ENCODE assay signal across 11 mouse cellular contexts in genomic region chr4:43395147-43395546, GRCm38 (mm10). TPM values are rescaled to one million over a fixed set of nuclear protein-coding genes. Genes with fewer than 3 reads are reported as not detected.
A peak's percentile ranks its signal among the peaks of the same experiment; 100 is the strongest.
DNase-seq lines count a peak whose midpoint lies in the region; ATAC-seq and TF ChIP-seq lines count a peak whose summit lies in the region.
"Had no signal": no experiment of that assay in that cellular context is flagged by ENCODE, and none has a peak within 500 bp of the region (broad histone marks: within the 10 kb centered on the region; RNA-seq: fewer than 3 reads in every experiment).

No protein-coding gene starts in this region.

- no peak for TF ChIP-seq CTCF in lung, postnatal 0 days (IDR thresholded peaks at IDR 0.05)

- H3K36me3 ChIP-seq in heart, embryonic 16.5 days (ENCODE audit: control insufficient read depth, insufficient read depth) = no peaks in the 10 kb centered on the region
- no peaks in the 10 kb centered on the region for H3K36me3 ChIP-seq in lung, postnatal 0 days (ENCODE audit: insufficient read depth, low read length)
- H3K36me3 ChIP-seq in intestine, embryonic 14.5 days (ENCODE audit: control insufficient read depth, insufficient read depth, low read length) = no peaks in the 10 kb centered on the region
- no peaks in the 10 kb centered on the region for H3K36me3 ChIP-seq in stomach, embryonic 14.5 days (ENCODE audit: control insufficient read depth, insufficient read depth, low read length)
- H3K36me3 ChIP-seq: forebrain, embryonic 12.5 days had no signal

- peak overlapping the region; percentile 92 for H3K27ac ChIP-seq in heart, embryonic 16.5 days (ENCODE audit: low read length)
- peak overlapping the region; percentile 98 for H3K27ac ChIP-seq in lung, postnatal 0 days (ENCODE audit: low read length)
- H3K27ac ChIP-seq in intestine, embryonic 14.5 days (ENCODE audit: low read depth) = peak overlapping the region; percentile 93
- H3K27ac ChIP-seq in stomach, embryonic 14.5 days (ENCODE audit: low read length) = peak overlapping the region; percentile 91
- H3K27ac ChIP-seq: forebrain, embryonic 12.5 days had no signal

- no peaks in the 10 kb centered on the region for H3K9me3 ChIP-seq in heart, embryonic 16.5 days (replicated peaks; ENCODE audit: control insufficient read depth, low read length)
- no peaks in the 10 kb centered on the region for H3K9me3 ChIP-seq in lung, postnatal 0 days (ENCODE audit: low read length)
- H3K9me3 ChIP-seq in intestine, embryonic 14.5 days (ENCODE audit: control insufficient read depth, low read length) = no peaks in the 10 kb centered on the region
- H3K9me3 ChIP-seq in stomach, embryonic 14.5 days (ENCODE audit: control insufficient read depth, low read depth, low read length) = no peaks in the 10 kb centered on the region
- H3K9me3 ChIP-seq: forebrain, embryonic 12.5 days had no signal

- TF ChIP-seq EP300 in lung, postnatal 0 days (IDR thresholded peaks at IDR 0.05) = no peak

- H3K4me1 ChIP-seq in heart, embryonic 16.5 days (ENCODE audit: control insufficient read depth, insufficient read depth, low read length) = peaks cover 38% of the 10 kb centered on the region
- peaks cover 53% of the 10 kb centered on the region for H3K4me1 ChIP-seq in lung, postnatal 0 days (ENCODE audit: insufficient read depth, low read depth, low read length)
- H3K4me1 ChIP-seq in intestine, embryonic 14.5 days (replicated peaks; ENCODE audit: control insufficient read depth, insufficient read depth, low read length) = peaks cover 36% of the 10 kb centered on the region
- H3K4me1 ChIP-seq in stomach, embryonic 14.5 days (ENCODE audit: control insufficient read depth, insufficient read depth, low read length) = peaks cover 32% of the 10 kb centered on the region

- H3K4me2 ChIP-seq in heart, embryonic 16.5 days (ENCODE audit: low read depth, low read length) = peak overlapping the region; percentile 54
- 0 out of 2 replicates have a peak overlapping the region, but pooled peaks have one; percentile 36 for H3K4me2 ChIP-seq in lung, postnatal 0 days (replicated peaks; ENCODE audit: low read depth, low read length)
- peak overlapping the region; percentile 20 for H3K4me2 ChIP-seq in intestine, embryonic 14.5 days (ENCODE audit: low read length)
- H3K4me2 ChIP-seq in stomach, embryonic 14.5 days (replicated peaks; ENCODE audit: low read depth, low read length) = no peak overlapping the region
- H3K4me2 ChIP-seq: forebrain, embryonic 12.5 days had no signal

- H3K27me3 ChIP-seq in heart, embryonic 16.5 days (ENCODE audit: control insufficient read depth, insufficient read depth, low read length) = no peaks in the 10 kb centered on the region
- H3K27me3 ChIP-seq in lung, postnatal 0 days (replicated peaks; ENCODE audit: insufficient read depth, low read length) = no peaks in the 10 kb centered on the region
- no peaks in the 10 kb centered on the region for H3K27me3 ChIP-seq in intestine, embryonic 14.5 days (replicated peaks; ENCODE audit: control insufficient read depth, insufficient read depth, low read length)
- H3K27me3 ChIP-seq in stomach, embryonic 14.5 days (ENCODE audit: control insufficient read depth, insufficient read depth, low read length) = no peaks in the 10 kb centered on the region
- H3K27me3 ChIP-seq: forebrain, embryonic 12.5 days had no signal

- no peak for ATAC-seq in heart, embryonic 16.5 days (replicated peaks; ENCODE audit: extremely low read depth, insufficient read depth, low FRiP score)
- ATAC-seq in lung, postnatal 0 days = no peak
- ATAC-seq in intestine, embryonic 14.5 days (replicated peaks; ENCODE audit: low FRiP score, low TSS enrichment, low read depth) = no peak
- ATAC-seq in stomach, embryonic 14.5 days (ENCODE audit: insufficient number of reproducible peaks, insufficient read depth, low FRiP score, low read depth) = no peak
- no peak for ATAC-seq in inflammation-experienced regulatory T-cells, adult 6 months

- H3K4me3 ChIP-seq in heart, embryonic 16.5 days (ENCODE audit: low read length) = no peak overlapping the region
- H3K4me3 ChIP-seq in lung, postnatal 0 days (ENCODE audit: low read depth, low read length) = no peak overlapping the region
- H3K4me3 ChIP-seq in intestine, embryonic 14.5 days (ENCODE audit: low read depth, low read length) = no peak overlapping the region
- H3K4me3 ChIP-seq in stomach, embryonic 14.5 days (ENCODE audit: low read depth, low read length) = no peak overlapping the region
- H3K4me3 ChIP-seq: forebrain, embryonic 12.5 days had no signal

- DNase-seq in heart, adult 8-10 months (ENCODE audit: low spot score) = no peak
- no peak for DNase-seq in lung, postnatal 0 days (ENCODE audit: low spot score)
- DNase-seq in lung, postnatal 4 days = no peak
- DNase-seq in intestine, embryonic 14.5 days (ENCODE audit: low spot score) = no peak
- DNase-seq: left cerebral cortex, postnatal 4 days; thymus, postnatal 25 days had no signal

- 66% methylated on average over 5 of the region's 5 CpGs for WGBS in heart, embryonic 16.5 days
- 57% methylated on average over 5 of the region's 5 CpGs for WGBS in lung, postnatal 0 days
- WGBS in intestine, embryonic 14.5 days = 82% methylated on average over 5 of the region's 5 CpGs
- WGBS in stomach, embryonic 14.5 days = 83% methylated on average over 5 of the region's 5 CpGs

- peak overlapping the region; percentile 67 for H3K9ac ChIP-seq in heart, embryonic 16.5 days (ENCODE audit: low read length)
- H3K9ac ChIP-seq in lung, postnatal 0 days (replicated peaks; ENCODE audit: low read depth) = peak overlapping the region; percentile 34; the same call in 1 of the 2 replicates
- H3K9ac ChIP-seq in intestine, embryonic 14.5 days (ENCODE audit: low read length) = no peak overlapping the region
- H3K9ac ChIP-seq in stomach, embryonic 14.5 days (replicated peaks; ENCODE audit: low read depth, low read length) = no peak overlapping the region
- H3K9ac ChIP-seq: forebrain, embryonic 12.5 days had no signal

RNA-seq across cellular contexts. Expression of gene Rusc2, which starts 13.4 kb away (rescaled TPM):
- polyA plus RNA-seq in heart, embryonic 16.5 days (2015; fragmentation: Nextera tagmentation; extraction: Ambion mirVana) = 12.4 and 17.2 TPM in 2 replicates
- 10 to 100 TPM; 47.4 to 58.6 (median 48.9) TPM for total RNA-seq in heart, adult 8-10 months (2022)
- polyA plus RNA-seq in lung, postnatal 0 days (2015; fragmentation: Nextera tagmentation; extraction: Ambion mirVana) = 22.2 and 23.4 TPM in 2 replicates
- polyA plus RNA-seq in intestine, embryonic 14.5 days (2014; fragmentation: Nextera tagmentation; extraction: Ambion mirVana) = 11.2 and 11.7 TPM in 2 replicates
- polyA plus RNA-seq in stomach, embryonic 14.5 days (2014; fragmentation: Nextera tagmentation; extraction: Ambion mirVana) = 12.4 and 13.5 TPM in 2 replicates
- polyA plus RNA-seq in inflammation-experienced regulatory T-cells, adult 6 months (2017; shearing (Covaris generic)) = not detected

RNA-seq across cellular contexts. Expression of gene Fam166b, which starts 33.8 kb away (rescaled TPM):
- polyA plus RNA-seq in heart, embryonic 16.5 days (2015; fragmentation: Nextera tagmentation; extraction: Ambion mirVana) = 0.21 and 0.31 TPM in 2 replicates
- not detected for total RNA-seq in heart, adult 8-10 months (2022)
- polyA plus RNA-seq in lung, postnatal 0 days (2015; fragmentation: Nextera tagmentation; extraction: Ambion mirVana) = 4.6 and 6.8 TPM in 2 replicates
- polyA plus RNA-seq in intestine, embryonic 14.5 days (2014; fragmentation: Nextera tagmentation; extraction: Ambion mirVana) = 0.18 TPM in 1 of 2 replicates, not detected in the other
- 0.22 and 0.25 TPM in 2 replicates for polyA plus RNA-seq in stomach, embryonic 14.5 days (2014; fragmentation: Nextera tagmentation; extraction: Ambion mirVana)
- not detected for polyA plus RNA-seq in inflammation-experienced regulatory T-cells, adult 6 months (2017; shearing (Covaris generic))
- total RNA-seq: adrenal gland, adult 18-20 months had no signal

RNA-seq across cellular contexts. Expression of gene Tesk1, which starts 46.6 kb away (rescaled TPM):
- polyA plus RNA-seq in heart, embryonic 16.5 days (2015; fragmentation: Nextera tagmentation; extraction: Ambion mirVana) = 1.6 and 4.9 TPM in 2 replicates
- total RNA-seq in heart, adult 8-10 months (2022) = 10 to 100 TPM; 31.3 to 38.2 (median 35.2) TPM
- 7.3 and 8.0 TPM in 2 replicates for polyA plus RNA-seq in lung, postnatal 0 days (2015; fragmentation: Nextera tagmentation; extraction: Ambion mirVana)
- polyA plus RNA-seq in intestine, embryonic 14.5 days (2014; fragmentation: Nextera tagmentation; extraction: Ambion mirVana) = 8.6 and 9.5 TPM in 2 replicates
- polyA plus RNA-seq in stomach, embryonic 14.5 days (2014; fragmentation: Nextera tagmentation; extraction: Ambion mirVana) = 5.4 and 7.1 TPM in 2 replicates
- 1 to 10 TPM in 1 of 3 experiments, under 1 TPM in 2; 0.29 to 1.1 (median 0.66) TPM for polyA plus RNA-seq in inflammation-experienced regulatory T-cells, adult 6 months (2017; shearing (Covaris generic))

RNA-seq across cellular contexts. Expression of gene Cd72, which starts 59.3 kb away (rescaled TPM):
- 3.2 and 4.3 TPM in 2 replicates for polyA plus RNA-seq in heart, embryonic 16.5 days (2015; fragmentation: Nextera tagmentation; extraction: Ambion mirVana)
- 1 to 10 TPM in 1 of 4 experiments, under 1 TPM in 3; 0.24 to 1.1 (median 0.69) TPM for total RNA-seq in heart, adult 8-10 months (2022)
- polyA plus RNA-seq in lung, postnatal 0 days (2015; fragmentation: Nextera tagmentation; extraction: Ambion mirVana) = 2.7 and 3.1 TPM in 2 replicates
- 4.2 and 4.8 TPM in 2 replicates for polyA plus RNA-seq in intestine, embryonic 14.5 days (2014; fragmentation: Nextera tagmentation; extraction: Ambion mirVana)
- polyA plus RNA-seq in stomach, embryonic 14.5 days (2014; fragmentation: Nextera tagmentation; extraction: Ambion mirVana) = 5.5 and 5.6 TPM in 2 replicates
- polyA plus RNA-seq in inflammation-experienced regulatory T-cells, adult 6 months (2017; shearing (Covaris generic)) = 100 to 1,000 TPM in 1 of 3 experiments, 10 to 100 TPM in 2; 18.7 to 104 (median 96.4) TPM
- total RNA-seq: left cerebral cortex, postnatal 4 days had no signal

Comparison
In these comparisons a context has a peak if more than half of its experiments do, and no peak if none do; other contexts are left out.
1. H3K9ac ChIP-seq: peak in heart, embryonic 16.5 days (single experiment) and lung, postnatal 0 days (single experiment); none in intestine, embryonic 14.5 days (single experiment) and stomach, embryonic 14.5 days (single experiment).
2. RNA of gene Rusc2, which starts 13.4 kb away (polyA plus RNA-seq): 22.2 to 23.4 TPM in lung, postnatal 0 days, 12.4 to 17.2 TPM in heart, embryonic 16.5 days, 12.4 to 13.5 TPM in stomach, embryonic 14.5 days and 11.2 to 11.7 TPM in intestine, embryonic 14.5 days; not detected in inflammation-experienced regulatory T-cells, adult 6 months; every median in the first group is over 10 times any median in the second.
3. Peak in every context shown above with its lines, with median percentiles within 50 percentile points of each other: H3K27ac ChIP-seq.